Mouse (Mus musculus) spleen, postnatal 14 days (tissue): Measurements from ENCODE around the gene Olfr450.

Experiments
- DNase-seq, 2 experiments: peaks; one replicate each; pipeline ENCODE4 v3.0.0; 2021 to 2022; ENCODE audit warnings: low spot score in 2 of 2

The Olfr450 gene

GRCm38 (mm10) chr6:42811639-42812038 is at the start of gene Olfr450:
TSS of gene Olfr450 (plus strand) at chr6:42811939.
- no peak for DNase-seq

DNA sequence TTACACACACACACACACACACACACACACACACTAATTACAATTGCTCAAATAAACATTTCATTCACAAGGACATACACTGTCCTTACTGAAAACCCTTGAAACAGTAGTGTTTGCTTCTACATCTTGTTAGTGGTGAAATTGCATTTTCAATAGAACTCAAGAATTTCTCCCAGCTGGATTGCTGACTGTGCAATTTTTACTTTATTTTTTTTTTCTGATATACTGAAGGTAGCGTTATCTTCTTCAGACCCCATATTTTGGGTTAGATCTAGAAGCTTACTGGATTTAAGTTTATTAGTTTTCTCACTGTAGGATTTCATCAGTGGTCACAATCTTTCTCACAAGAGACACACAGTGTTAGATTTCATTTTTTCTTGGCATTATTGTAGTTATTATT is 34.7 kb upstream of the Olfr450 start:
- no peak for DNase-seq

DNA sequence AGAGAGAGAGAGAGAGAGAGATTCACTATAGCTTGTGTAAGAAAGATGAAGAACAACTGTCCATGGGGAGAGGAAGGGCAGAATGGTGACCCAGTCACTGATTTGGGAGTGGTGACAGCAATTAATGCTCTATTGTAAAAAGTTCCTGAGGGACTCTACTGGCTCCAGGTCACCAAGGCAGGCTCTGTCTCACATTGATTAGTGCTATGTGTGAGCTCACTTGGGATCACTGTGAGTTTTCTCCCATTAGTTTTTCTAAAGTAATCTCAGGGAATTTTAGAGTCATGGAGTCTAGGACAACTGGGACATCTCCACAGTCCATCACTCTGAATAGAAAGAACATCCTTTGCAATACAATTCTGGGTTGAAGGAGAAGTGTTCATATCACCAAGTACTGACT is 26.9 kb upstream of the Olfr450 start, which contains the start of gene Olfr452:
Olfr452 (plus strand) TSS at position 301 of the 400 bp plus-strand sequence.
- DNase-seq: no peak

GRCm38 (mm10) chr6:42790247-42790948 is 21.3 kb upstream of the Olfr450 start:
- no peak for DNase-seq

- DNase-seq: no peak
These were observed 20.7 kb upstream of the Olfr450 start for GRCm38 (mm10) chr6:42790949-42791556.

DNA sequence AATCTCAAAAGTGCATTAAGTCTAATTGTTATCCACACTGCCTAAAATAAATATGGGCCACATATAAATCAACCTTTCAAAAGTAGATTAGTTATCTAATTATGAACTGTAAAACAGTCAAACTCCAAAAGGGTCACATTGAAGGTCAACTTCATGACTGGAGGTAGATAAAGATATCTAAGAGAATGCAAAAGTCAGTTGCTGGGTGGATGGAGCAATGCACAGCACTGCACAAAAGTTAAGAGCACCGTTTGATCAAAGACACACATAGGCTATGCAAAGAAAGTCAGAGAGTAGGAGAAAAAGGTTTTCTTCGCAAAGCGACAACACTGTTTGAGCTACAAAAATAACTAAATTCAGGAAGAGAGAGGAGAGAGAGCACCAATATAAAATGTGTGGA is 16.8 kb upstream of the Olfr450 start:
- DNase-seq: no peak

DNA sequence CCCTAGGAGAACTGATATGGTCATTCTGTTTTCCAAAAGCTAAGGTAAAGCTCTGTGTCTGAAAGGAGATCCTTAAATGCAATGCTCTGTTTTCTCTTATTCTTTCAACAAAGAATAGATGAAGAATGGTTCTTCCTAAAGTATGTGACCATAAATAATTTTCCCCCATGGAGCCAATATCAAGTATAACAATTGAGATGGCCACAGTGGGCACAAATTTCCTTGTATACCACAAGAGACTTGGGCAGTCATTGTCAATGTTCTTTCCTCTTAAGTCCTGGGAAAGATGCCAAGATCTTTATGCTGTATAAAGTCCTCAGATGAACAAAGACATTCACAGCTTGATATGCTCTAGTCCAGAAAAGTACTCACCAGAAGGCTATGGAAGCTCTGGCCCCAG is 22.3 kb downstream of the Olfr450 start, which contains the start of gene Olfr449:
Olfr449 (plus strand) TSS at position 301 of the 400 bp plus-strand sequence.
- no peak for DNase-seq

GRCm38 (mm10) chr6:42860222-42860819 is 48.6 kb downstream of the Olfr450 start:
- DNase-seq: no peak
